Mouse (Mus musculus) kidney, postnatal 0 days (tissue): ENCODE measurements around the gene Dhx40. TPM values are rescaled to one million over a fixed set of nuclear protein-coding genes. Genes with fewer than 3 reads are reported as not detected.

Experiments used
- ATAC-seq: fragments of 200-750 bp; cut with Nextera tagmentation; replicated peaks from 2 replicates; pipeline ENCODE4 v1.8.0; 2017; ENCODE audit warnings: low read depth, moderate number of reproducible peaks, moderate TSS enrichment, moderate library complexity; ENCODE audit not compliant: low FRiP score
- DNase-seq: peaks from one replicate; pipeline ENCODE4 v3.0.0-alpha.2; 2016; ENCODE audit warnings: low spot score
- H3K27ac ChIP-seq: fragments of 300-500 bp; sonication (generic); 2 replicates; pipeline ENCODE4 v1.5.1; 2014; ENCODE audit warnings: mild to moderate bottlenecking
- H3K27me3 ChIP-seq: fragments of 300-500 bp; sonication (generic); 2 replicates; pipeline ENCODE4 v1.6.1; 2014; ENCODE audit warnings: low read length, mixed read lengths; ENCODE audit not compliant: insufficient read depth
- H3K36me3 ChIP-seq: fragments of 300-500 bp; sonication (generic); 2 replicates; pipeline ENCODE4 v1.6.1; 2014; ENCODE audit warnings: low read length, mixed read lengths; ENCODE audit not compliant: insufficient read depth
- H3K4me1 ChIP-seq: fragments of 300-500 bp; sonication (generic); replicated peaks from 2 replicates; pipeline ENCODE4 v1.6.1; 2014; ENCODE audit warnings: antibody characterized with exemption, low read length, mixed read lengths; ENCODE audit not compliant: insufficient read depth
- H3K4me2 ChIP-seq: fragments of 300-500 bp; sonication (generic); 2 replicates; pipeline ENCODE4 v1.6.1; 2014; ENCODE audit warnings: mild to moderate bottlenecking, low read length, moderate library complexity, mixed read lengths
- H3K4me3 ChIP-seq: fragments of 300-500 bp; sonication (generic); replicated peaks from 2 replicates; pipeline ENCODE4 v1.5.1; 2014; ENCODE audit warnings: low read depth, low read length
- H3K9ac ChIP-seq: fragments of 300-500 bp; sonication (generic); 2 replicates; pipeline ENCODE4 v1.6.1; 2014; ENCODE audit warnings: low read depth, low read length
- H3K9me3 ChIP-seq: fragments of 300-500 bp; sonication (generic); replicated peaks from 2 replicates; pipeline ENCODE4 v1.6.1; 2016; ENCODE audit warnings: low read length, inconsistent platforms, mixed read lengths
- CTCF ChIP-seq: IDR thresholded peaks from 2 replicates; pipeline ENCODE4 v1.5.1; 2016; ENCODE audit warnings: antibody characterized with exemption, low read depth, mild to moderate bottlenecking, moderate library complexity
- WGBS: fragments of 180-500 bp; shearing (Covaris S2); extraction: QIAGEN DNeasy Blood & Tissue Kit; methylation state at CpG from one replicate; pipeline ENCODE4 v1.1.7; 2014; 5-methylcytosine and 5-hydroxymethylcytosine counted together
- polyA plus RNA-seq: library from polyadenylated mRNA; unstranded; fragments of >200 nt; fragmentation: Nextera tagmentation; extraction: Ambion mirVana; gene quantifications from 2 replicates; pipeline ENCODE4 v1.2.1, GENCODE M21; 2015

Dhx40 gene
- polyA plus RNA-seq, 1 experiment from 2014 or later = 30.7 TPM

GRCm38 (mm10) chr11:86749776-86750423 lies 57.6 kb downstream of the Dhx40 start:
- H3K9ac ChIP-seq = no peak overlapping the region
- no peak overlapping the region for H3K4me3 ChIP-seq
- 71% methylated on average over 3 of the region's 3 CpGs for WGBS
- no peak for ATAC-seq
- no peaks in the 10 kb centered on the region for H3K27me3 ChIP-seq
- no peaks in the 10 kb centered on the region for H3K9me3 ChIP-seq
- no peak for TF ChIP-seq CTCF
- peak overlapping the region; percentile 4; the same call in 1 of the 2 replicates for H3K4me2 ChIP-seq
- peaks cover 3% of the 10 kb centered on the region; the same call in 1 of the 2 replicates for H3K36me3 ChIP-seq
- H3K4me1 ChIP-seq = peaks cover 23% of the 10 kb centered on the region
- no peak for DNase-seq
- H3K27ac ChIP-seq = peak overlapping the region; percentile 39; the same call in 1 of the 2 replicates

GRCm38 (mm10) chr11:86745634-86746404 lies 61.7 kb downstream of the Dhx40 start:
- TF ChIP-seq CTCF = no peak
- DNase-seq = peak; percentile 31
- H3K9ac ChIP-seq = no peak overlapping the region
- H3K27me3 ChIP-seq = no peaks in the 10 kb centered on the region
- H3K27ac ChIP-seq = 0 out of 2 replicates have a peak overlapping the region, but pooled peaks have one; percentile 0
- peaks cover 24% of the 10 kb centered on the region; the same call in 1 of the 2 replicates for H3K4me1 ChIP-seq
- no peak overlapping the region for H3K4me3 ChIP-seq
- H3K36me3 ChIP-seq = no peaks in the 10 kb centered on the region; the same call in 1 of the 2 replicates
- WGBS = 56% methylated on average over 3 of the region's 3 CpGs
- H3K9me3 ChIP-seq = no peaks in the 10 kb centered on the region
- no peak for ATAC-seq
- H3K4me2 ChIP-seq = no peak overlapping the region

- 43% methylated on average over 2 of the region's 2 CpGs for WGBS
- ATAC-seq (no peak), DNase-seq (no peak)
- no peak overlapping the region for H3K4me2 ChIP-seq
- no peak for TF ChIP-seq CTCF
- H3K27me3 ChIP-seq = no peaks in the 10 kb centered on the region
- H3K4me3 ChIP-seq = no peak overlapping the region
- H3K9me3 ChIP-seq = no peaks in the 10 kb centered on the region
- no peak overlapping the region for H3K9ac ChIP-seq
- no peak overlapping the region for H3K27ac ChIP-seq
- H3K36me3 ChIP-seq = no peaks in the 10 kb centered on the region
- peaks cover 16% of the 10 kb centered on the region; the same call in 1 of the 2 replicates for H3K4me1 ChIP-seq
These were observed 64.9 kb downstream of the Dhx40 start for GRCm38 (mm10) chr11:86742605-86743004.

GRCm38 (mm10) chr11:86741505-86741904 lies 66.0 kb downstream of the Dhx40 start:
- H3K27ac ChIP-seq = no peak overlapping the region
- no peak overlapping the region for H3K4me3 ChIP-seq
- peaks cover 18% of the 10 kb centered on the region; the same call in 1 of the 2 replicates for H3K4me1 ChIP-seq
- no peaks in the 10 kb centered on the region for H3K27me3 ChIP-seq
- no peaks in the 10 kb centered on the region for H3K9me3 ChIP-seq
- no peaks in the 10 kb centered on the region for H3K36me3 ChIP-seq
- no peak for TF ChIP-seq CTCF
- DNase-seq (no peak), ATAC-seq (no peak)
- no peak overlapping the region for H3K9ac ChIP-seq
- H3K4me2 ChIP-seq = no peak overlapping the region
- WGBS = 91% methylated on average over 5 of the region's 5 CpGs

- Histone ChIP-seq H3K4me2 (no peak overlapping the region), H3K27me3 (no peaks in the 10 kb centered on the region), H3K36me3 (0 out of 2 replicates have a peak, but pooled peaks cover 7% of the 10 kb centered on the region), H3K27ac (no peak overlapping the region), H3K9ac (no peak overlapping the region), H3K4me1 (0 out of 2 replicates have a peak, but pooled peaks cover 6% of the 10 kb centered on the region), H3K4me3 (no peak overlapping the region), H3K9me3 (no peaks in the 10 kb centered on the region)
- ATAC-seq (no peak), DNase-seq (no peak)
- whole genome bisulfite sequencing = 68% methylated on average over 2 of the region's 2 CpGs
- TF ChIP-seq CTCF = no peak
These were observed 68.1 kb downstream of the Dhx40 start for GRCm38 (mm10) chr11:86739470-86739869.

- Histone ChIP-seq H3K27ac (no peak overlapping the region), H3K9me3 (no peaks in the 10 kb centered on the region), H3K4me2 (no peak overlapping the region), H3K9ac (no peak overlapping the region), H3K27me3 (no peaks in the 10 kb centered on the region), H3K4me3 (no peak overlapping the region), H3K4me1 (0 out of 2 replicates have a peak, but pooled peaks cover 5% of the 10 kb centered on the region), H3K36me3 (0 out of 2 replicates have a peak, but pooled peaks cover 7% of the 10 kb centered on the region)
- WGBS = 69% methylated on average over 1 of the region's 1 CpGs
- DNase-seq = no peak
- no peak for TF ChIP-seq CTCF
- ATAC-seq = no peak
These were observed 68.6 kb downstream of the Dhx40 start for GRCm38 (mm10) chr11:86738956-86739355.
